Mouse (Mus musculus): ENCODE measurements around the gene Impdh1.

GRCm38 (mm10) chr6:29242265-29242664 is 26.1 kb upstream of the Impdh1 start:
- TF ChIP-seq CTCF (IDR thresholded peaks at IDR 0.05; ENCODE audit: low read depth) = 0 out of 2 replicates have a peak, but pooled peaks have one; percentile 11
- TF ChIP-seq EP300 (IDR thresholded peaks at IDR 0.05; ENCODE audit: low read depth) = no peak

All from liver, embryonic 14.5 days (tissue).